Mouse (Mus musculus) testis, postnatal 10 days (tissue): ENCODE results near the gene B4galnt1.
"Not testable (repeated sequence)": the region's sequence is repeated elsewhere in the genome, so short reads cannot be mapped to it uniquely, and the experiment has no call there.

Experiments used
- DNase-seq: peaks from one replicate; pipeline ENCODE4 v3.0.0; 2021; ENCODE audit warnings: low spot score

The B4galnt1 gene

DNA sequence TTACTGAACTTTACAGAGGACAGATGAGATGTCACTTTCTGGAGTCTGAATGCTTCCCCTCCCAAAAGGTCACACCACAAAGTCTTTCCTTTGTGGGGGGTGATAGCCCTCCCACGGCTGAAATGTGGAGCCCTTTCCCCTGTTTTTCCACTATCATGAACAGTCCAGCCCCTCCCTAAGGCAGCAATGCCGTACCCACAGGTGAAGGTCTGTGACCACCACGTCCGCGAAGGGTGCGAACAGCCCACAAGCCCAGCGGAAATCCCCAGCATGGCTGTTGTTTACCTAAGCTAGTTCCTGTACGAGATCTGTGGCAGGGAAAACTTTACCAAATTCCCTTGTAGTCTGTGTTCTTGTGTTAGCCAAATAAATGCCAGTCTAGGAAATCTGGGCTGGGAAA, 23.5 kb upstream of the B4galnt1 start:
- DNase-seq: no peak

DNA sequence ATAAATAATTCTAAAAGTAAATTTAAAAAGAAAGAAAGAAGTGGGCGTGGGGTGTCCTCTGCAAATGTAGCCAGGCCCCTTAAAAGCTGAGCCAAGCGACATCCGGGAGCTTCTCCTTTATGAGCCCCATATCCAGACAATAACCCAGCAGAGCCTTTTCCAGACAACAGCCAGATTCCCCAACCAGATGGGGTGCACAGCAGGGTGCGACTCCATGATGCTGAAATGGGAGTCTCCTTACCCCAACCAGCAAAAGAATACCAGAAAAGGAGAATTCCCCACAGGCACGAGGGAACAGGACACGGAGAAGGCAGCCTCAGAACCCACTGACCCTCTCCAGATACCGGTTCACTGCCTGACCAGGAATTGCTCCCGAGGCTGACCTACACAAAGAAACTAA, 21.8 kb upstream of the B4galnt1 start:
- DNase-seq: no peak

DNA sequence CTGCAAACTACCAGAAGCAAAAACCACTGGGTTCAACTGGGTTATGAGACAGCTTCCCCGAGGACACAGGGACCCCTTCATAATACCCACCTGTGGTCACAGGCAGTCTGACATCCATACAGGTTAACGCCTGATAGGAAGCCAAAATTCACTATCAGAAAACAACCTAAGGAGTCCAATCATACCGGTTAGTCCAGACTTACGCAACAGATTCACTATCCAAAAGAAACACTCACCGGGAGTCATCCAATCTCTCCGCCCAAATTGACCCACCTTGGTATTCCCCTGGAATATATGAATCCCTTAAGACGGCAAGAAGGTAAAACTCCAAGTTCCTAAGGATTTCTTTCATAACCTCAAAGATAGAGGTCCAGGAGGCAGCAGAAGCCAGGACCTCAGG, 20.5 kb upstream of the B4galnt1 start:
- DNase-seq: no peak

DNA sequence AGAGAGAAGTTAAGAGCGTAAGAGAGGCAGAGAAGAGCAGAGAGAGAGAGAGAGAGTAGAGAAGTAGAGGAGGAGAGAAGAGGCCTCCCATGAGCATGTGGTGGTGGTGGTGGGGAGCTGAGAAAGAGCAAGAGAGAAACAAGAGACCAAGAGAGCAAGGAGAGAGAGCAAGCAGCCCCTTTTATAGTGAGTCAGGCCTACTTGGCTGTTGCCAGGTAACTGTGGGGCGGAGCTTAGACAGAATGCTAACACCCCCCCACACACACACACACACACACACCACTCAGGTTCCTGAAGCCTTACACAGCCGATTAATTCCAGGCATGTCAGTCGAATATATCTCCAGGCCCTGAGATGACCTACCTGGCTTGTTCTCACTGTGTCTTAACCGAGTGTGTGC, 19.7 kb upstream of the B4galnt1 start:
- DNase-seq: no peak

DNA sequence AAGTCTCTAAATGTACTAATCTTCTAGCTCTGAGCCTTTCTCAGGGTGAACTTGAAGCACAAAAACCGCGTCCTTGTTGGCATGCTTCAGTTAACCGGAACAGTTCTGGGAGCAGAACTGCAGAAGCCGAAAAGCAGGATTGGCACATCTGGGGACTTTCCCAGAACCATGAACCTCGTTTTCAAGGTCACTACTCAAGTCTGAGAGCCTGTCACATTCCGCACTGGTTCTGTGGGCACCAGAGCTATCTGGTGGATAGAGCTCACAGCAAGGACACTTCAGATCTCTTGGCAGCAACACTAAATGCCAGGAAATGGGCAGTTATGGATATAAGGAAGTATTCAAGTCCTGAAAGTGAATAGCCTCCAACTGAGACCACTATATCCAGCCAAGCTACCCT, 17.9 kb upstream of the B4galnt1 start:
- DNase-seq: no peak

DNA sequence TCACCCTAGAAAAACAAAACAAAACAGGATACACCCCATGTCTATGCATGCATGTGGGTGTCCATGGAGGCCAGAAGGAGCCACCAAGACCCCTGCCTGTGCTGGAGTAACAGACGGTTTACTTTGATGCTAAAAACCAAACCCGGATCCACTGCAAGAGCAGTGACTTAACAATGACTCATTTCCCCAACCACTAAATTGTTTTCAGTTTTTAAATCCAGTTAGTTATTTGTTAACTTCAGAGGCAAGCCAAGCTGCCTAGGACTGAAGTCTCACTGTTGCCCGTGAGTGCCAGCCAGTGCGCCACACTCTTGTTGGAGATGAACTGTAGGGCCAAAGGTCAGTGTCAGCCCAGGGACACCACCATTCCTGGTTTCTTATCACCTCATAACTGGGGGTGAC, 14.6 kb upstream of the B4galnt1 start:
- DNase-seq: no peak

DNA sequence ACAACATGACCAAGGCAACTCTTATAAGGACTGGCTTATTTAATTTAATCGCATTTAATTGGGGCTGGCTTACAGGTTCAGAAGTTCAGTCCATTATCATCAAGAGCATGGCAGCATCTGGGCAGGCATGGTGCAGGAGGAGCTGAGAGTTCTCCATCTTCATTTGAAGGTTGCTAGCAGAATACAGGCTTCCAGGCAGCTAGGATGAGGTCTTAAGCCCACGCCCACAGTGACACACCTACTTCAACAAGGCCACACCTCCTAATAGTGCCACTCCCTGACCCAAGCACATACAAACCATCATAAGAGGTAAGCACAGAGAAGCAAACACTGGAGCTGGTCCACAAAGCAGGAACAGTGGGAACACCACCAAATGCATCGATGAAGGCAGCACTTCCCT, 13.8 kb upstream of the B4galnt1 start:
- DNase-seq: not testable (repeated sequence)

DNA sequence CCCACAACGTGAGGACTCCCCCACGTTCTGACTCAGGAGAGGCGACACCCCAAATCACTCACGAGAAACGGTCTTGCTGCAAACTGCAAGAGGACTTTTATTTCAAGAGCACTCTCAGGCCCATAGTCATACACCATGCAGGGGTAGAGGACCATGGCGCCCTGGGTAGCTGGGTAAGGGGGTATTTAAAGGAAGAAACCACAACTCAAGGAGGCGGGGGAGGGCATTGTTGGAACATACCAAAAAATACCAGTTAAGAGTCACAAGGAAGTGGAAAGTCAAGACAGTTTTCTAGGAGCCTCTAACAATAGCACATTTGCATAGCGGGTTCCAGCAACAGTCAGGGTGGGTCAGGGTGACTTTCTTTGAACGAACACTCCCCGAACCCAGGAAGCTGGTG, 12.5 kb upstream of the B4galnt1 start:
- DNase-seq: not testable (repeated sequence)

DNA sequence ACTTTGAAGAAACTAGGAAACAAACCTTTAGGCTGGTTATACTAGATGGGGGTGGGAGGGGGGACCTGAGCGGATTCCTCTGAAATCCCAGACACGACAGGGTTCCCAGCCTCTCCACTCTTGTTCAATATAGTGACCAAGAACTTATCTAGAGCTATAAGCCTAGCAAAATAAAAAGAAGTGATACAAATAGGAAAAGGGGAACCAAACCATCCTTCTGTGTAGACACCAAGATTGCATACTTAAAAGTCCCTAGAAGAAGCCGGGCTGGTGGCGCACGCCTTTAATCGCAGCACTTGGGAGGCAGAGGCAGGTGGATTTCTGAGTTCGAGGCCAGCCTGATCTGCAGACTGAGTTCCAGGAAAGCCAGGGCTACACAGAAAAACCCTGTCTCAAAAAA, 11.7 kb upstream of the B4galnt1 start:
- DNase-seq: no peak

DNA sequence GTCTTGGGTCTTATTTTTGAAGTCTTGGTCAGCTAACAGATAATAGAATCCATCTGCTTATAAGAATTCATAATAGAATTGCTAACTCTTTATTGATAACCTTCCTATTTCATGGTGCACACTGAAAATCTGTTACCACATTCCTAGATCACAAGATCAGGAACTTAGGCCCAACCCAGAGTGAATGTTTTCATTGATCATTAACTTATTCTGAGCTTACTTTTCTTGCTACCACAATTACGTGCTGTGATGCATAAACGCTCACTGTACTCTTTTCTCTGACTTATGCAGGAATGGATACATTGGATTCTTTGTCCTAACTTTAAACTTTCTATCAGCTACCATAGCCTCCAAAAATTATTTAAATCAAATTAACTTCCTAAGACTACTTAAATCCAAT, 10.8 kb upstream of the B4galnt1 start:
- DNase-seq: no peak

DNA sequence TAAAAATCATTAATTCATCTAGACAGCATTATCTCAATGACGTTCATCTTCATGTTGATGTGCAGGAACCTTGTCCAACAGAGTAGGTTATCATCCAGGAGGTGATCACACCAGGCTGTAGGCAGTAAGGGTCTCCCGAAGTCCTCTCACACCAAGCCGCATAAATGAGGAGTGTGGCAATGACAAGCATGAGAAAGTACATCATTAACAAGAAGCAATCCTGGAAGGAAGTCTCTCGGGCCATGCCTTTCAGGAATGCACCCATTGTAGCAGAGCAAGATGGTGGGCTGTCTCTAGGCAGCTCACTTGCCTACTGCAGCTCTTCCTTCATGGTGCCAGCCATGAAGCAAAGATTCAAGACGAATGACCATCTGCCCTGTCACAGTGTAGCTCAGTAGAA, 10.4 kb upstream of the B4galnt1 start:
- DNase-seq: no peak

DNA sequence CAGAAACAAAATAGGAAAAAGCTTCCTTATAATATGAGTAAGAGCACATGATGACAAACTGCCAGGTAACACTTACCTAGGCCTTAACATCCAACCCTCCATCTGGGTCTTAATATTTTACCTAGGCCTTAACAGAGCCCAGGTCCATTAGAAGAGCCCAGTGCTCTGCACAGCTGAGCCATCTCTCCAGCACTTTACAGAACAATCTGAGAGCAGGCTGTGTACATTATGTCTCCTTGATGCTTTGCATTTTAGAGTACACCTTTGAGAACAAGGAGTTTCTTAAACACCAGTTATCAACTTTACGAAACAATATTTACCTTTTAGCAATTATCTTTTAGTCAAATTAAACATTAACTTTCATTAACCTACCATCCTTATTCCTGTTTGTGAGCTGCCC, 8.9 kb upstream of the B4galnt1 start:
- no peak for DNase-seq

DNA sequence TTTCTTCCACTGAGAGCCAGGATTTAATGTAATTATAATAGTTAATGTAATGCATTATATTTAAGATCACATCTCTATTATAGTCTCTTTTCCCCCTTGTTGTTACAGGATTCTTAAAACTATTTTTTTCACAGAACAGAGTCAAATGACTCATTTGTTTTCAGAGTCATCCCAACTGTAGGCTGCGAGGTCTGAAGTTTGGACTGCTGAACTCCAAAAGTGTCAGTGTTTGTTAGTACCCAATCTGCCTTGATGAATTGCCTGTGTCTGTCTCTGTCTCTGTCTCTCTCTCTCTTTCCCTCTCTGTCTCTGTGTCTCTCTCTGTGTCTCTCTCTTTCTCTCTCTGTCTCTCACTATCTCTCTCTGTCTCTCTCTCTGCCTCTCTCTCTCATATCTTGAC, 8.5 kb upstream of the B4galnt1 start:
- no peak for DNase-seq

DNA sequence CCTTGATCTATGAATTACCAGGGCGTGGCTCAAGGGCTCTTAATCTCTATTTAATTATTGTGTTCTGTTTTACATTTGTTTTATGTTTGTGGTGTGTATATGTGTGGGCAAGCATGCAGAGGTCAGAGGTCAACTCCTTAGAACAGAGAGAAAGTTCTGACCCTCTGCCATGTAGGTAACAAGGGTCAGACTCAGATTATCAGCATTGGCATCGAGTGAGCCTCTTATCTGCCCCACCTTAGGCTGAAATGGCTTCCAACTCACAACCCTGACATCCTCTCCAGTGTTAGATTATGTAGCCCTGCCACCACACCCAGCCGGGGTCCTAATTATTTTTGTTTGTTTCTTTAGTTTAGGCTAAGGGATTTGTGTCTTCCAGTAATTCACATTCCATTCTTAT, 6.6 kb upstream of the B4galnt1 start:
- DNase-seq: no peak

DNA sequence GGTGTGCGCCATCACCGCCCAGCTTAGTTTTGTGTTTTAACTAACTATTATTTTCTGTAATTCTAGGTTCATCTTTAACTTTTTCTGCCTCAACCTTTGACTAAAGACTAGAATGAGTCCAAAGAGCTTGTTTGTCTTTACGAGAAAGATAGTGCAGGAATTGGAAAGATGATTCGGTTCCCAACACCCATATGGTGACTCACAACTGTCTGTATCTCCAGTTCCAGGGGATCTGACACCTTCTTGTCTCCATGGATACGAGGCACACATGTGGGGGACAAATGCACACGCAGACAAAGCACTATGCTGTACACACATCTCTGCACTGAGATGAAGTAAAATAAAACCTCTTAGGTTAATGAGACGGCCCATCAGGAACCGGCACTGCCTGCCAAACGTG, 4.9 kb upstream of the B4galnt1 start:
- DNase-seq: no peak

DNA sequence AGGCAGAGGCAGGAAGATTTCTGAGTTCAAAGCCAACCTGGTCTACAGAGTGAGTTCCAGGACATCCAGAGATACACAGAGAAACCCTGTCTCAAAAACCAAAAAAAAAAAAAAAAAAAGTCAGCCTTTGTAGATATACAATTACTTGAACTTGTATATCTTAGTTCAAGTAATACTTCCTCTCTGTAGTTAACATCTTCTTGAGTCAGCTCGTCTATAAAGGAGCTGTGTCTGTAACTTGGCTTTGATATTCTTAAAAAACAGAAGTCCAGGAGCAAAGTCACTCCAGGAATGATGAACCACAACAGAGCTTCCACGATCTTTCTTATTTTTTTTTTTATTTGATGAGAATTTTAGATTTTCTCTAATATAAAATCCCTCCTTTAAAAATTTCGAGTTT, 4.3 kb upstream of the B4galnt1 start:
- DNase-seq: no peak

DNA sequence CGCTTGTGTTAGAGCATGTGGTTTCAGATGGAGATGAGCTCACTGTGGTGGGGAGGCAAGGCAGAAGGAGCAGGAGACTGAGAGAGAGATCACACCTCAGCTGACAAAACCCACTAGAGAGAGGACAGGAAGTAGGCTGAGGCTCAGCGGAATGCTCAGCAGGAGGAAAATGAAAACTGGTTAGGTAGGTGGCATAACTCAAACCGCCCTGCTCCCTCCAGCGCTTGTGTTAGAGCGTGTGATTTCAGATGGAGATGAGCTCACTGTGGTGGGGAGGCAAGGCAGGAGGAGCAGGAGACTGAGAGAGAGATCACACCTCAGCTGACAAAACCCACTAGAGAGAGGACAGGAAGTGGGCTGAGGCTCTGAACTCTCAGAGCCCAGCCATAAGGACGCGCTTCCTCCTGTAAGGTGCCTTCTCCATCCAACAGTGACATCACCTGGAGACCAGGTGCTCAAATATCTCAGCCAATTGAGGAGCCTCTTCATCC, 2.2 kb upstream of the B4galnt1 start:
- DNase-seq: not testable (repeated sequence)

DNA sequence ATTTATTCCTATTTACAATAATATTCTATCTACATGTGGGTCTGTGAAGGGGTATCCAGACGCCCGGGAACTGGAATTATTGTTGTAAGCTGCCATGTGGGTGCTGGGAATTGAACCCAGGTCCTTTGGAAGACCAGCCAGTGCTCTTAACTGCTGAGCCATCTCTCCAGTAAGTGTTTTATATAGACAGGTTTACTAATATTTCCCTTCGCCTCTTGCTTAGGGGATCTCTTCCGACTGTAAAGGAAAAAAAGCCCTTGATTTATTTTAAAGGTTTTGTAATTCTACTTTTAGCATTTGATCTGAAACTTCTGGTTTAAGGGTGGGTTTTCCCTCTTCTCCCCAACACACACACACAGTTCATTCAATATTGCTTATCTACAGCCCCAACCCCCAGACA, 835 bp upstream of the B4galnt1 start:
- DNase-seq: no peak

DNA sequence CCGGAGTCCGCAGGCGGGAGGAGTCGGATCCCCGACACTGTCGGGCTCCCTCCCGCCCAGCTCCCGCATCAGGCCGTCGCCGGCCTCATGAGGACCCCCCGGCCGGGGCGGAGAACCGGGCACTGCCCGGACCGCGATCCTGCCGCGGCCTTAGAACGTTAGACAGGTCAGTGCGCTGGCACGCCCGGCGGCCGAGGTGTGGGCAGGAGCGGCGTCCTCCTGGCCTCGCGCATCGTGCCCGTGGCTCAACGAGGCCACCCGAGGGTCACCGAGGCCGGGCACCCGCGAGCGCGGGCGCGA, 279 bp downstream of the B4galnt1 start:
- DNase-seq: no peak

DNA sequence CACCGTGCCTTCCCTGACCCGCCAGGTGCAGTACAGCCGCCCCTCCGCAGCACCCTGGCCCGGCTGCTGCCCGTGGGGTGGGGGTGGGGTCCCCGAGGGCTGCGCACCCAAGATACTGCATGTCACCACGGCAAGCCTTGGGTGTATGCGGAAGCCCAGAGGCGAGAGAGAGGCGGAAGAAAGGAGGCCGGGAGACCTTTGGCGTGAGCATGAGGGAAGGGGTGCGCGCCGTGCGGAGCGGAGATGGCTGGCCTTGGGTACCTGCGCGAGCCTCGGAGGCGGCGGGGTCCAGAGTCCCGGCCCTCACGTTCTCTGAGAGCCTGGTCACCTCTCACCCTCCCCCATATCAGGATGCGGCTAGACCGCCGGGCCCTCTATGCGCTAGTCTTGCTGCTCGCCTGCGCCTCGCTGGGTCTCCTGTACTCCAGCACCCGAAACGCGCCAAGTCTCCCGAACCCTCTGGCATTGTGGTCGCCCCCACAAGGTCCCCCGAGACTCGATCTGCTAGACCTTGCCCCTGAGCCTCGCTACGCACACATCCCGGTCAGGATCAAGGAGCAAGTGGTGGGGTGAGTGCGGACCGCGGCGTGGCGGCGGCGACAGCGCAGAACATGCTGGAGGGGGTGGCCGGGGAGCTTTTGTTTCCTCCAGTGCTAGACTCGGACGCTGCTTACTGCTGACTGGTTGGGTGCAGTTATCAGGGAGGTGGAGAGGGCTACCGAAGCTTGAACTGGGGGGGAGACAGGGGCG, 804 bp downstream of the B4galnt1 start:
- DNase-seq: peak; percentile 71

DNA sequence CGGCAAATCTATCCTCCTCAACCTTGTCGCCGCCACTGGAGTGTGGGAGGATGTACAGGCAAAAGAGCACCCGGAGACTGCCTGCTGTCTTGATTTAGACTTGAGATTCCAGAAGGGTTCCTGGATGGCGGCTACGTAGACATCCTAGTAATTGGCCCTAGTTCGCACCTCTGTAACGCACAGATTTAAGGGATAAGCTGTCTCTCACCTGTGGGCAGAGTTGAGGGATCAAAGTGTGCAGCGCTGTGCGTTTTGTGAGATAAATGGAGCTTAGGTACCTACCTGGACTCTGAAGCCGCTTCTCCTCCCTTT, 1.3 kb downstream of the B4galnt1 start:
- no peak for DNase-seq

DNA sequence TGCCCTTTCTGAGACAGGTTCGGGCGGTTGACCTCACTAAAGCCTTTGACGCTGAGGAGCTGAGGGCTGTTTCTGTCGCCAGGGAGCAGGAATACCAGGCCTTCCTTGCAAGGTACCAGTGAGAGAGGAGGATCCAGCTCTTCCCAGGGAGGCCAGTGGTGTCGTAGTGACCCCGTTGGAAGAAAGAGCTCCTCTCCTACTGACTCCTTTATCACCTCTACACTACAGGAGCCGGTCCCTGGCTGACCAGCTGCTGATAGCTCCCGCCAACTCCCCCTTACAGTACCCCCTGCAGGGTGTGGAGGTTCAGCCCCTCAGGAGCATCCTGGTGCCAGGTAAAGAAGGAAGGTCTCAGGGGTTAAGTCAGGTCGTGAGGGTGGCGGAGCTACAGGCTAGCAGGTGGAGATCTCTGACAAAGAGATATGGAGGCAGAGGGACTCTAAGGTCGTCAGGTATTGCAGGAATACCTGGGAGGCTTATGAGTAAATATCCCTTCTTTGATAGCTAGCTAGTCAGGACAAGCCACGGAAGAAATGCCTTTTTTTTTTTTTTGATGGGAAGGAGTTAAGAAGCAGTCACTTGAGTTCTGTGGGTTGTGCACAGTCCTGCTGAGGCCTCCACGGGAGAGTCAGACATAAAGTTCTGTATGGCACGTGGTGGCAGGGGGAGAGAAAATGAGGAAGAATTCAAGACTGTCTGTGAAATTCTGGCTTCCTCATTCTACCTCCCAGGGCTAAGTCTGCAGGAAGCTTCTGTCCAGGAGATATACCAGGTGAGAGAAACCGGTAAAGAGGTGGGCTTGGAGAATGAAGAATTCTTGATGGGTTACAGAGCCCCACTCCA, 2.0 kb downstream of the B4galnt1 start:
- no peak for DNase-seq

DNA sequence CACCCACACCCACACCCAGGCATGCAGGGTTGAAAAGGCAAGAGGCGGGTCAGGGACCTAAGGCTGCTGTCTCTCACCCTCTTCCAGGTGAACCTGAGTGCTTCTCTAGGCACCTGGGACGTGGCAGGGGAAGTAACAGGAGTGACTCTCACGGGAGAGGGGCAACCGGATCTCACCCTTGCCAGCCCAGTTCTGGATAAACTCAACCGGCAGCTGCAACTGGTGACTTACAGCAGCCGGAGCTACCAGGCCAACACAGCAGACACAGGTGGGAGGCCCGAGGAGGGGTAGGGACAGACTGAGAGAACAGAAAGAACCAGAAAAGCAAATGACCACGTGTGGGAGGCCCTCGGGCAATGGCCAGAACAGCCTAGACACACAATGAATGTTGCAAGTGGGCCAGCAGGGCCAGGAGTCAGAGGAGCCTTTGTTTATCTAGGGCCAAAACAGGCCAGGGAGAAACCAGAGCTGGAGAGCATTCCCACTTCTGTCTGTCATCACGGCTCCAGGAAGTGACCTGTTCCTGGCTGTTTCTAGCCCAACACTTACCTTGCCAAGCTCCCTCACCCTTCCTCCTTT, 2.7 kb downstream of the B4galnt1 start:
- DNase-seq: no peak

DNA sequence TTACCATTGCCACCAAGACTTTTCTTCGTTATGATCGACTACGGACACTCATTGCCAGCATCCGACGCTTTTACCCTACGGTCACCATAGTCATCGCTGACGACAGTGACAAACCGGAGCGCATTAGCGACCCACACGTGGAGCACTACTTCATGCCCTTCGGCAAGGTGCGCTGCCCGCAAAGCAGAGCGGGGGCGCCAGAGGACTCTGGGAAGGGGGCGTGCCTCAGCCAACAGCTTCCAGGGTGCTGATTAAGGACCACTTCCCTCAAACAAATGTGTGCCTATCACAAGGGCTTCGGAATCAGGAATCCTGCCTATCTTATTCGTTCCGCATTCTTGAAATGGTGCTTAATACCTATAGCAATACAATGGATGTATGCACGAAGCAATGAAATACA, 5.0 kb downstream of the B4galnt1 start:
- DNase-seq: no peak
